Mouse (Mus musculus): Measurements from ENCODE around the gene Nup133.
"Not testable (repeated sequence)": the region's sequence is repeated elsewhere in the genome, so short reads cannot be mapped to it uniquely, and the experiment has no call there.

The Nup133 gene

DNA sequence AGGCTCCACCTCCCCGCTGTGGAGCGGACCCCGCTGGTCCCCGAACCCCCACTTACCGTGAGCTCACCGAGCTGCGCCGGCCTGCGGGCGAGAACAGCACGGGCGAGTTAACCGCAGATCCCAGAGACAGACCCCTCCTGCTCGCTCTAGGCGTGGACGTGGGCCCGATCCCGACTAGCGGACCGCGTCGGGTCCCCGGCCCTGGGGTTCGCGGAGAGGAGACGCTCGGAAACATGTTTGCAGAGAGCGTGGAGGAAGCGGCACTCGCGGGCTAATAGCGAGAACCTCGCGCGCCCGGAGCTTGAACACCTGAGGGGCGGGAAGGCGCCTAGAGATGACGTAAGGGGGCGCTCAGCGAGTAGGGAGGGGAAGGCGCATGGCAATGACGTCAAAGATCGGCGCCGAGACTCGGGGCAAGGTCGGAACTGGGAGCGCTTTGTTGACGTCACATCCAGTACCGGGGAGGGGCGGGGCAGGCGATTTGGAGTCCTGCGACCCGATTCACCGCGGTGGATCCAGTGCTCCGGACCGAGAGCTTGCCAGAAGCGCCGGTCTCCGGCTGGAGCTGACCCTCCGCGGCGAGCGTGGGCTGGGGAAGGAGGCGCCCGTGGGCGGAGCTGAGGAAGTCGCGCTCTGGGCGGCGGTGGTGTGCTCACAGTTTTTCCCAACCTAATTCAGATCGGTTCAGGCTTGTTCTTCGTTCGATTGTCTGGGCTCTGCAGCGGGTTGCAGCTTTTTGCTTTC is at the start of gene Nup133:
TSS of gene Nup133 (minus strand) at position 324 of the 744 bp plus-strand sequence.
- DNase-seq (ENCODE audit: low read depth, low spot score): peak; percentile 99

- no peak for DNase-seq (ENCODE audit: low read depth, low spot score)
Observed at GRCm38 (mm10) chr8:123993997-123994396, 44.9 kb upstream of the Nup133 start.

DNA sequence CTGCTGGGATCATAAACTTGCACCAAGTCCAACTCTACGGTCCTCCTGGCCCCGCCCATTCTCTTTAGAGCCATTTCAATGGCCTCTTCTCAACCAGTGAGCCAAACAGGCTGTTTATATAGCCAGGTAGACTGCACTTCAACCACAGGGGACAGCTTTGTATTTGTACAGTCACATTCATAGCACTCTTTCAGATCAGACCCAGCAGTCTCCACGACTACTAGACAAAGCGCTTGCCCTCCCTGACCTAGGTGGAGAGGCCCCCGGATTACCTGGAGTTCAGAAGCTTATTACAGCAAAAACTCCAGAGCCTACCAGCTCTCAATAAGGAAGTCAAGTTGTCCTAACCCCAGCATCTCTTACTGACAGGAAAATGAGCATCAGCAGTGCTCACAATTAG is 44.5 kb upstream of the Nup133 start:
- no peak for DNase-seq (ENCODE audit: low read depth, low spot score)

DNA sequence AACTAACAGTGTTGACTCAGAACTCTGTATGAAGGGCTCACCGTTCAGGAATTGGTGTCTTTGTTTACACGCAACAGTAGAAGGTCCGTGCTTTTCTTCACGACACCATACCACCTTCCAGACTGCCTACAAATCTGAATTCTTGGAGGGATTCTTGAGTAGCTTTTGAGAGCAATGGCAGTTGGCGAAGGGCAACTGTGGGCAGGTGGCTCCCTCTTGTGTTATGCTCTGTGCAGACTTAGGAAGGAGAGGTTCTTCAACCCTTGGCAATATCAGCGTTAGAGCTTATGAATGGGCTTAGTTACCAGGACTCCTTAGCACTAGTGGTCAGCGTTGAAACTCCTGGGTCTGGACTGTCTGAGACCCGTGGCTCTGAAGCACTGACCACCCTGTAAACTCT is 43.5 kb upstream of the Nup133 start:
- no peak for DNase-seq (ENCODE audit: low read depth, low spot score)

- no peak for DNase-seq (ENCODE audit: low read depth, low spot score)
Observed at GRCm38 (mm10) chr8:123990277-123991049, 41.4 kb upstream of the Nup133 start.

- DNase-seq (ENCODE audit: low read depth, low spot score): no peak
Observed at GRCm38 (mm10) chr8:123989128-123989527, 40.1 kb upstream of the Nup133 start.

DNA sequence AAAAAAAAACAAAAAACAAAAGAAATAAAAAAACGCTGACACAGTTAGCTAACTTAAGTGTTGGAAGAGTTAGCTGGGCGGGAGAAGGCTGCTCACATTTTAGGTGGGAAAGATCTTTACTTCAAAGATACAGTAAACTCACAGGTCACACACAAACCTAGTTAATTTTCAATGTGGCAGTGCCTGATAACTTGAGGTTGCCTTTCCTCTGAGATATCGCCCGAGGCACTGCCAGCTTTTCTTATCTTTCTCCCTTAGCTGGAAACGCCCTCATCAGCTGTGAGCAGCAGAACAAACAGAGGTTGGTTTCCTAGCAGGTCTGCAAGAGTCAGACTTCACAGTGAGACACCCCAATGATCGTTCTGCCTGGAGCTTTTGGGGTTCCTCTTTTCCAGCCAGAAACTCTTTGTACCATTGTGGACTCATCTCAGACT is 39.6 kb upstream of the Nup133 start:
- DNase-seq (ENCODE audit: low read depth, low spot score): no peak

DNA sequence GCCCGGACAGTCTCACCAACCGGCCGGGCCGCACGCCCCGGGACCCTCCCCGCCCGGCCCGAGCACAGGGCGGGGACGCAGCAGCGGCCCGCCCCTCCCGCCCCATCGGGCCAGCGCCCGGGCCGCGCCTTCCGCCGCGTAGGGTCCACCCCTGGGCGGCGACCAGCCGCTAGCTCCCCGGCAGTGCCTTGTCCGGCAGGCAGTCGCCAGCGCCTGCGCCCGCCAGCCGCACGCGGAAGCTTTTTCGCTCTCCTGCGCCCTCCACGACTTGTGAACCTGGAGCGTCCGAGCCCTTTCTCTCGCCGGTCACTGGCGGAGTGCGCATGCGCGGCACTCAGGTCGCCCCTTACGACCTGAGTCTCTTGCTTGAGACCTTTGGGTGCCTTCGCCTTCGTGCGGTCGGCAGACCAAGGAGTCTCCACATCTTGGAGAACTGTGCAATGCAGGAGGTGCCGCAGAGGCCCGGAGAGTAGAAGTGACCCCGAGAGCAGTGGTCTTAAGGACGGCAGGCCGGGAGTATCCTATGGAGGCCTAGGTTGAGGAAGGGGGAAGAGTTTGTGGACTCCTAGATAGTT is 33.8 kb upstream of the Nup133 start, which contains the start of gene Abcb10:
TSS of gene Abcb10 (minus strand) at position 297 of the 575 bp plus-strand sequence.
- peak; percentile 87 for DNase-seq (ENCODE audit: low read depth, low spot score)

- no peak for DNase-seq (ENCODE audit: low read depth, low spot score)
Observed at GRCm38 (mm10) chr8:123982291-123982793, 33.3 kb upstream of the Nup133 start.

DNA sequence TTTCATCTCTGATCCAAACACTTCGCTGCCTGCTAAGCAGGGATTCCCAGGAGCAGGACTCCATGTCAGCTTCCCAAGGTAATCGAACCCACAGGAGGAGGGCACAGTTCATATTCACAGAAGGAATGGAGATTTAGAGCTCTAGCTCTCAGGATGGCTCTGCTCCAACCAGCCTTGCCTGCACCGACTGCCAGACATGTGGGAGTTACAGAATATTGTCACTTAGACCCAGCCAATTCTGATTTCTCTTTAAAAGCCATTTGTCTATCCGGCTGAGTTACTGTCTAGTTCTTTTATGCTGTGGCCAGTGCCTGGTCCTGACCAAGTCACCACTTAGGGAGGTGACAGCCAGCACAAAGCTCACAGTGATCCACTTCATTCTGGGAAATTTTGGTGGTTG is 32.6 kb upstream of the Nup133 start:
- DNase-seq (ENCODE audit: low read depth, low spot score): no peak

GRCm38 (mm10) chr8:123980239-123980638 is 31.2 kb upstream of the Nup133 start:
- no peak for DNase-seq (ENCODE audit: low read depth, low spot score)

GRCm38 (mm10) chr8:123978926-123979325 is 29.9 kb upstream of the Nup133 start:
- no peak for DNase-seq (ENCODE audit: low read depth, low spot score)

DNA sequence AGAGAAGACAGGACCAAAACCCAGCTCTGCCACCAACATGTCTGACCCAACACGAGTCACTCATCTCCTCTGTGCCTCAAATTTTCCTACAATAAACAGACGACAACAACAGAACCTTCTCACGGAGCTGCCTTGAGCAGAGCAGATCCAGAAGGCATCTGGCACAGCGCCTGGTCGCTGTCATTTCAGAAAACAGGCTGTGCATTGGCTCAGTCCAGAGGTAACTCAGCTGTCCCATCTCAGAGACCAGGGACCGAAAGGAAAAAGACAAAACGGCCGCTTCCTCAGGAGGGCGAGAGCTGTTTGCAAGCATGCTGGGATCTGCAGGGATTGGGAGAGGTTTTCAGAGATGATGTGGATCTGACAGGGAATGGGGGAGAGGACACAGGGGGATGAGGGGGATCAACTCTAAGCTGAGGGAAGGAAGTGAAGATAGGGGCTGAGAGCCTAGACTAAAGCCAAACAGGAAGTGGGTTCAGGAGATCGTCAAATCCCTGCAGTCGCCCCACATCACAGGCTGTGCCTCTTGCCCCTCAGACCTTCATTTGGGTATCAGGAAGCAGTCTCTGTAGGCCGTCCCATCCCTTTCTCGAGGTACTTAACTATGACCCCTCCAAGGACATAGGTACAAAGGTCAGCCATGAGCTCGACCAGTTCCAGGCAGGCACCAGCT is 29.2 kb upstream of the Nup133 start:
- DNase-seq (ENCODE audit: low read depth, low spot score): no peak

DNA sequence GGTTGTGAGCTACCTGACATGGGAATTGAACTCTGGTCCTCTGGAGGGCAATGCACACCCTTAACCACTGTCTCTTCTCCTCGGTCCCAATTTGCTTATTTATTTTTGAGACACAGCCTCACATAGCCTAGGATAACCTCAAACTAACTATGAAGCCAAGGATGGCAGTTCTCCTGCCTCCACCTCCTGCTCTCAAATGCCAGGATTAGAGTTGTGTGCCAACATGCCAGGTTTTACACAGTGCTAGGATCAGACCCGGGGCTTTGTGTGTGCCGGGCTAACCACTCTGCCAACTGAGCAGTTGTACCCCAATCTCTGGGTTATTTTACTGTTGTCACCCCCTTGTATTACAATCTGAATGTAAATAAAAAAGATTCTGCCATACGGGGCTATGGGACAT is 28.4 kb upstream of the Nup133 start:
- DNase-seq (ENCODE audit: low read depth, low spot score): no peak

GRCm38 (mm10) chr8:123973495-123973894 is 24.4 kb upstream of the Nup133 start:
- DNase-seq (ENCODE audit: low read depth, low spot score): no peak

GRCm38 (mm10) chr8:123966896-123967295 is 17.8 kb upstream of the Nup133 start:
- no peak for DNase-seq (ENCODE audit: low read depth, low spot score)

GRCm38 (mm10) chr8:123961371-123961770 is 12.3 kb upstream of the Nup133 start:
- DNase-seq (ENCODE audit: low read depth, low spot score): no peak

DNA sequence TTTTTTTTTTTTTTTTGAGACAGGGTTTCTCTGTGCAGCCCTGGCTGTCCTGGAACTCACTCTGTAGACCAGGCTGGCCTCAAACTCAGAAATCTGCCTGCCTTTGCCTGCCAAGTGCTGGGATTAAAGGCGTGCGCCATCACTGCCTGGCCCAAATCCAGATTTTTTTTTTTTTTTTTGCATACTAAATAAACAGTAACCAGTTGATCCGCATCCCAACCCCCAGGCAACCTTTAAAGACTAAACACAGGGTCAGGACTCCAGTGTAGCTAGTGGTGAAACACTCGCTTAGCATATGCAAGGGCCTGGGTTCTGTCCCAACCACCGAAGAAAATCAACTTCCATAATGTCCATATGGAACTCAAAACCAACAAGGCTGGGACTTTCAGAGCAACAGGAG is 11.5 kb upstream of the Nup133 start:
- DNase-seq (ENCODE audit: low read depth, low spot score): not testable (repeated sequence)

GRCm38 (mm10) chr8:123960056-123960455 is 11.0 kb upstream of the Nup133 start:
- no peak for DNase-seq (ENCODE audit: low read depth, low spot score)

GRCm38 (mm10) chr8:123959473-123959872 is 10.4 kb upstream of the Nup133 start:
- DNase-seq (ENCODE audit: low read depth, low spot score): no peak

- DNase-seq (ENCODE audit: low read depth, low spot score): no peak
Observed at GRCm38 (mm10) chr8:123958130-123958529, 9.1 kb upstream of the Nup133 start.

DNA sequence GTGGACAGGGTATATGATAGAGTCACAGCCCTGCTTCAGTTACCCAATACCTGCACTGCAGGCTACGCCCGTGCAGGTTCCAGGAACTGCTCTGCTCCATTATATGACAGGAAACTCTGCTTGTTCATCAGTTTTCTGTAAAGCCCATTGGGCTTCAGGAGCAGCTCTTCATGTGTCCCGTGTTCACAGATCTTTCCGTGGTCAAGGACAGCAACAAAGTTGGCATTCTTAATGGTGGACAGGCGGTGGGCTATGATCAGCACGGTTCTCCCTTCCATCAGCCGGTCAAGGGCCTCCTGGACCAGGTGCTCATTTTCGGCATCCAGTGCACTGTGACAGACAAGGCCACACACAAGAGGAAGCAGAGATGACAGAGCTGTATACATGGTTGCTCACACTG is 5.2 kb upstream of the Nup133 start:
- no peak for DNase-seq (ENCODE audit: low read depth, low spot score)

All from retina, postnatal 7 days (tissue).